Mouse (Mus musculus): ENCODE data around the gene Rcc1.

DNA sequence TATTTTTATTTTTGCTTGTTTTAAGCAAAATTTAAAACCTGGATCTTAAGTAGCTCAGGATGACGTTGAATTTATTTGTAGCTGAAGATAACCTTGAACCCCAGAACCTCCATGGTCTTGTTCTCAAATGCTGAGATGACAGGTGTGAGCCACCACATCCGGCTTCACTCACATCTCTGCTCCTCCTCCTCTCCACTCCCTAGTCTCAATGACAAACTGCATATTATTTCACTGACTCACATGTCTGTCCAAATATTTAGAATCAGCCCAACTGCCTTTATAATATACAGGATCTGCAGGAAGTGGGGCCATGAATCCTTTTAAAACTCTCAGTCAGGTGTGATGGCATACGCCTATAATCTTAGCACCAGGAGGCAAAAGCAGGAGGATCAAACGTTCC, 35.9 kb upstream of the Rcc1 start:
- TF ChIP-seq TAL1 (IDR thresholded peaks at IDR 0.05; ENCODE audit: low read length) = no peak
- TF ChIP-seq GATA1 (IDR thresholded peaks at IDR 0.05; ENCODE audit: low read length) = no peak
